Mouse (Mus musculus) neural tube, embryonic 12.5 days (tissue): ENCODE data around the gene Etd. TPM values are rescaled to one million over a fixed set of nuclear protein-coding genes. Genes with fewer than 3 reads are reported as not detected.
"Not testable (repeated sequence)": the region's sequence is repeated elsewhere in the genome, so short reads cannot be mapped to it uniquely, and the experiment has no call there.

ENCODE experiments used
- ATAC-seq: fragments of 200-750 bp; cut with Nextera tagmentation; 2 replicates; pipeline ENCODE4 v1.8.0; 2017; ENCODE audit warnings: low read depth, mild to moderate bottlenecking, moderate TSS enrichment, moderate library complexity; ENCODE audit not compliant: low FRiP score
- H3K27ac ChIP-seq: fragments of 300-500 bp; sonication (generic); 2 replicates; pipeline ENCODE4 v1.5.1; 2016
- H3K27me3 ChIP-seq: fragments of 300-500 bp; sonication (generic); replicated peaks from 2 replicates; pipeline ENCODE4 v1.6.1; 2016; ENCODE audit warnings: mild to moderate bottlenecking
- H3K36me3 ChIP-seq: fragments of 300-500 bp; sonication (generic); 2 replicates; pipeline ENCODE4 v1.6.1; 2016; ENCODE audit warnings: mild to moderate bottlenecking
- H3K4me1 ChIP-seq: fragments of 300-500 bp; sonication (generic); 2 replicates; pipeline ENCODE4 v1.6.1; 2016
- H3K4me2 ChIP-seq: fragments of 300-500 bp; sonication (generic); replicated peaks from 2 replicates; pipeline ENCODE4 v1.6.1; 2016; ENCODE audit warnings: mild to moderate bottlenecking
- H3K4me3 ChIP-seq: fragments of 300-500 bp; sonication (generic); 2 replicates; pipeline ENCODE4 v1.5.1; 2016
- H3K9ac ChIP-seq: fragments of 300-500 bp; sonication (generic); 2 replicates; pipeline ENCODE4 v1.6.1; 2016; ENCODE audit warnings: mild to moderate bottlenecking
- H3K9me3 ChIP-seq: fragments of 300-500 bp; sonication (generic); 2 replicates; pipeline ENCODE4 v1.6.1; 2016; ENCODE audit warnings: mild to moderate bottlenecking
- WGBS: fragments of 180-500 bp; shearing (Covaris S2); methylation state at CpG from one replicate; pipeline ENCODE4 v1.1.7; 2016; 5-methylcytosine and 5-hydroxymethylcytosine counted together
- polyA plus RNA-seq: library from polyadenylated mRNA; unstranded; fragments of >200 nt; fragmentation: Nextera tagmentation; extraction: Ambion mirVana; gene quantifications from 2 replicates; pipeline ENCODE4 v1.2.1, GENCODE M21; 2016

Etd gene
- not detected in 2 replicates for polyA plus RNA-seq

GRCm38 (mm10) chrX:53434618-53435017, at the start of gene Etd:
TSS of gene Etd (plus strand) at chrX:53434918.
- no peak within 1 kb of the TSS for H3K4me2 ChIP-seq
- no peaks in the 10 kb centered on the region for H3K9me3 ChIP-seq
- H3K9ac ChIP-seq = no peak within 1 kb of the TSS
- no peaks in the 10 kb centered on the region for H3K36me3 ChIP-seq
- no peaks in the 10 kb centered on the region for H3K4me1 ChIP-seq
- H3K27me3 ChIP-seq = no peaks in the 10 kb centered on the region
- ATAC-seq = no peak
- H3K4me3 ChIP-seq = no peak within 1 kb of the TSS
- 87% methylated on average over 3 of the region's 3 CpGs for WGBS
- no peak within 1 kb of the TSS for H3K27ac ChIP-seq

- H3K9ac ChIP-seq = no peak overlapping the region
- H3K27me3 ChIP-seq = no peaks in the 10 kb centered on the region
- no peaks in the 10 kb centered on the region for H3K36me3 ChIP-seq
- no peaks in the 10 kb centered on the region for H3K9me3 ChIP-seq
- WGBS = 81% methylated on average over 3 of the region's 3 CpGs
- ATAC-seq = no peak
- no peak overlapping the region for H3K4me2 ChIP-seq
- H3K4me3 ChIP-seq = no peak overlapping the region
- H3K4me1 ChIP-seq = no peaks in the 10 kb centered on the region
- no peak overlapping the region for H3K27ac ChIP-seq
Observed at GRCm38 (mm10) chrX:53386362-53386761, 48.4 kb upstream of the Etd start.

- H3K27ac ChIP-seq = no peak overlapping the region
- H3K27me3 ChIP-seq = no peaks in the 10 kb centered on the region
- 63% methylated on average over 1 of the region's 1 CpGs for WGBS
- no peaks in the 10 kb centered on the region for H3K36me3 ChIP-seq
- H3K9me3 ChIP-seq = no peaks in the 10 kb centered on the region
- no peak overlapping the region for H3K4me2 ChIP-seq
- H3K9ac ChIP-seq = no peak overlapping the region
- no peak for ATAC-seq
- H3K4me3 ChIP-seq = no peak overlapping the region
- H3K4me1 ChIP-seq = no peaks in the 10 kb centered on the region
Observed at GRCm38 (mm10) chrX:53432888-53433287, 1.8 kb upstream of the Etd start.

GRCm38 (mm10) chrX:53459573-53459972, 24.9 kb downstream of the Etd start:
- no peak for ATAC-seq
- H3K27me3 ChIP-seq = no peaks in the 10 kb centered on the region
- H3K4me1 ChIP-seq = no peaks in the 10 kb centered on the region
- H3K4me2 ChIP-seq = no peak overlapping the region
- WGBS = 45% methylated on average over 3 of the region's 3 CpGs
- H3K4me3 ChIP-seq = no peak overlapping the region
- H3K9me3 ChIP-seq = no peaks in the 10 kb centered on the region
- H3K9ac ChIP-seq = no peak overlapping the region
- H3K27ac ChIP-seq = no peak overlapping the region
- H3K36me3 ChIP-seq = no peaks in the 10 kb centered on the region

- not testable (repeated sequence) for H3K9ac ChIP-seq, H3K36me3 ChIP-seq
Observed at GRCm38 (mm10) chrX:53464194-53464593, 29.5 kb downstream of the Etd start.

More at GRCm38 (mm10) chrX:53464194-53464593, 29.5 kb downstream of the Etd start:
- not testable (repeated sequence) for H3K4me3 ChIP-seq, ATAC-seq, H3K9me3 ChIP-seq, H3K27ac ChIP-seq, H3K4me1 ChIP-seq, H3K4me2 ChIP-seq, H3K27me3 ChIP-seq

Other genes starting within 250 kb of the Etd start
- 1.8 TPM in 2 replicates for gene Plac1, start 194.8 kb upstream of the Etd start, polyA plus RNA-seq
- 5.1 and 7.4 TPM in 2 replicates for gene Fam122b, start 165.1 kb upstream of the Etd start, polyA plus RNA-seq
- gene Fam122c, start 161.5 kb upstream of the Etd start, polyA plus RNA-seq = not detected in 2 replicates
- gene Mospd1, start 64.4 kb upstream of the Etd start, polyA plus RNA-seq = 70.9 and 80.5 TPM in 2 replicates
- 111 and 113 TPM in 2 replicates for gene Rtl8c, start 173.1 kb downstream of the Etd start, polyA plus RNA-seq
- gene Gm14597, start 174.1 kb downstream of the Etd start, polyA plus RNA-seq = not detected in 2 replicates
- gene Rtl8a, start 208.8 kb downstream of the Etd start, polyA plus RNA-seq = 146 and 157 TPM in 2 replicates
- 114 and 123 TPM in 2 replicates for gene Rtl8b, start 235.5 kb downstream of the Etd start, polyA plus RNA-seq